Mouse (Mus musculus) C3H10T1/2 (cell line): ENCODE measurements around the gene Atp5l. TPM values are rescaled to one million over a fixed set of nuclear protein-coding genes. Genes with fewer than 3 reads are reported as not detected.

Source experiments
- polyA plus RNA-seq, 2 experiments: library from polyadenylated mRNA; unstranded; fragments of >200 nt; fragmentation: generic; extraction: Trizol; gene quantifications; one replicate each; pipeline ENCODE4 v1.2.1; 2012; ENCODE audit warnings: missing spikeins in 2 of 2

The Atp5l gene
- polyA plus RNA-seq: 100 to 1,000 TPM; 395 to 672 TPM

GRCm38 (mm10) chr9:44920374-44921122 lies at the start of gene Atp5l:
Atp5l (minus strand) TSS chr9:44920742.

GRCm38 (mm10) chr9:44965126-44965832 lies 44.7 kb upstream of the Atp5l start, which contains the start of gene Ube4a:
Ube4a (minus strand) TSS chr9:44965600.

DNA sequence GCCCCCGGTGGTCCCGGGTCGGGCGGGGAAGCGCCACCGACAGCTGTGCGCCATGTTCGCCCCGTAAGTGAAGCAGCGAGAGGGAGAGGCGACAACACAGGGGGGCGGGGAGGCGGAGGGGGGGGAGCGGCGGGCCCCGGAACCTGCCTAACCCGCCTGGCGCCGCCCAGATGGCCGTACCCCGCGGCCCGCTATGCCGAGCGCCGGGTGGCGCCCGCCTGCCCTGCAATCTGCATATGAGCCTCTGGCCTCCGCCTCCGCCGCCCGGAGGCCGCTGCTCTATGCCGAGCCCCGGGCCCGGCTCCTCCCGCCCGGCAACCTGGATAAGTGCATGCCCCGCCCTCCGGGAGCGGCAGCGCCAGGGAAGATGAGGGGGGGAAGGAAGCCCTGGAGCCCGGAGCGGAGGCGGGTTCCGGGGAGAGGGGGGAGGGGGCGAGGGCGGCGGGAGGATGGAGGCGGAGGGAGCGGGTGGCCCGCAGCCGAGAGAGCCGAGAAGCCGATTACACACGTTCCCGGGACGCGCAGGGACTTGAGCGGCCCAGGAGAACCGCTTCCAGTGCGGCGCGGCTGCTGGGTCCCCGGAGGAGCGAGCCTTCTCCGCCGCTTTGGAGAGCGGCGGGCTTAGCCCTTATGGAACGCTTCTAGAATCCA lies 39.2 kb downstream of the Atp5l start, which contains the start of gene Kmt2a:
Gene Kmt2a (minus strand): TSS at position 76 of the 651 bp plus-strand sequence.

Other genes starting within 250 kb of the Atp5l start
- gene Treh, start 247.5 kb downstream of the Atp5l start, polyA plus RNA-seq: not detected
- 10 to 100 TPM; 36.0 to 71.8 TPM for gene Phldb1, start 185.5 kb downstream of the Atp5l start, polyA plus RNA-seq
- 10 to 100 TPM in 1 of 2 experiments, 1 to 10 TPM in 1; 3.3 to 36.5 TPM for gene Arcn1, start 152.9 kb downstream of the Atp5l start, polyA plus RNA-seq
- gene Ift46, start 152.8 kb downstream of the Atp5l start, polyA plus RNA-seq: 100 to 1,000 TPM in 1 of 2 experiments, 10 to 100 TPM in 1; 73.3 to 174 TPM
- gene Tmem25, start 121.4 kb downstream of the Atp5l start, polyA plus RNA-seq: under 1 TPM; 0.06 to 0.66 TPM
- under 1 TPM; 0.32 to 0.42 TPM for gene Ttc36, start 117.7 kb downstream of the Atp5l start, polyA plus RNA-seq
- gene Kmt2a, start 39.4 kb downstream of the Atp5l start, polyA plus RNA-seq: 1 to 10 TPM in 1 of 2 experiments, under 1 TPM in 1; 0.73 to 6.6 TPM
- 1 to 10 TPM; 1.6 to 9.5 TPM for gene Ube4a, start 44.9 kb upstream of the Atp5l start, polyA plus RNA-seq
- gene Cd3g, start 59.7 kb upstream of the Atp5l start, polyA plus RNA-seq: not detected
- gene Cd3d, start 61.0 kb upstream of the Atp5l start, polyA plus RNA-seq: not detected
- not detected for gene Cd3e, start 88.9 kb upstream of the Atp5l start, polyA plus RNA-seq
- not detected for gene Mpzl2, start 119.1 kb upstream of the Atp5l start, polyA plus RNA-seq
- gene Mpzl3, start 134.4 kb upstream of the Atp5l start, polyA plus RNA-seq: under 1 TPM in 1 of 2 experiments, not detected in 1; 0.01 TPM
- gene Jaml, start 158.4 kb upstream of the Atp5l start, polyA plus RNA-seq: not detected
- gene Scn2b, start 197.0 kb upstream of the Atp5l start, polyA plus RNA-seq: not detected
- gene Scn4b, start 217.7 kb upstream of the Atp5l start, polyA plus RNA-seq: not detected